Mouse (Mus musculus): ENCODE measurements around the gene Tectb.
"Not testable (repeated sequence)": the region's sequence is repeated elsewhere in the genome, so short reads cannot be mapped to it uniquely, and the experiment has no call there.

Gene Tectb

GRCm38 (mm10) chr19:55180433-55180832, at the start of gene Tectb:
Gene Tectb (plus strand): TSS chr19:55180733.
- DNase-seq: no peak

GRCm38 (mm10) chr19:55131747-55132146, 48.8 kb upstream of the Tectb start:
- DNase-seq: no peak

DNA sequence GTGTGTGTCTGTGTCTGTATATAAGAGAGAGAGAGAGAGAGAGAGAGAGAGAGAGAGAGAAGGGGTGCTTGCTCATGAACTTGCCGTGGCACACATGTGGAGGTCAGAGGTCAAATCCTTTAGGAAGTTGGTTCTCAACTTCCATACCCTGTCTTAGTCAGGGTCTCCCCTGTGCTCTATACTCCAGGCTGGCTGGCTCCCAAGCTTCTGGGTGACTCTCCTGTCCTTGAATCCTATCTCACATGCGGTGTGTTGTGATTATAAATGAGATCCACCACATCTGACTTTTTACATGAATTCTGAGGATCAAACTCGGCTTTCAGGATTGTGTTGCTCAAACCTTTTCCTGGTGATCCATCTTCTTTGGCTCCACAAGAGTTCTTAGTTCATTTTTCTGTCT, 48.1 kb upstream of the Tectb start:
- DNase-seq: no peak

- no peak for DNase-seq
Measured at GRCm38 (mm10) chr19:55134521-55134920, 46.0 kb upstream of the Tectb start.

DNA sequence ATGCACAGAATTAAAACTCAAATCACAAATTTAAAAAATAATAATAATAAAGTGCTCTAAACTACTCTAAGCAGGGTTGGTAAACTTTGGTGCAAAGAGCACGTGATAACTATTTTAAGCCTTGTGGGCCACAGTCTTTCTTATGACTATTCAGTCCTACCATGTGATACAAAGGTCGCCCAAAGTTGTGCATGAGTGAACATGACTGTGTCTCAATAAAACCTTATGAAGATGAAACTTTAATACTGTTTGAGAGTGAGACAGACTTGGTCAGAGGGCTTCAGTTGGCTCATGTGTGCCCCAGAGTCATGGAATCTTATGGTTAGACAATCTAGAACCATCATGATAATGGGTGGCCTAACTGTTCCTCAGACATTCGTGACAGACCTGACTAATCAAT, 44.6 kb upstream of the Tectb start:
- DNase-seq: no peak

GRCm38 (mm10) chr19:55136693-55137427, 43.7 kb upstream of the Tectb start:
- DNase-seq: no peak

GRCm38 (mm10) chr19:55137884-55138283, 42.6 kb upstream of the Tectb start:
- no peak for DNase-seq

GRCm38 (mm10) chr19:55138506-55138905, 42.0 kb upstream of the Tectb start:
- no peak for DNase-seq

DNA sequence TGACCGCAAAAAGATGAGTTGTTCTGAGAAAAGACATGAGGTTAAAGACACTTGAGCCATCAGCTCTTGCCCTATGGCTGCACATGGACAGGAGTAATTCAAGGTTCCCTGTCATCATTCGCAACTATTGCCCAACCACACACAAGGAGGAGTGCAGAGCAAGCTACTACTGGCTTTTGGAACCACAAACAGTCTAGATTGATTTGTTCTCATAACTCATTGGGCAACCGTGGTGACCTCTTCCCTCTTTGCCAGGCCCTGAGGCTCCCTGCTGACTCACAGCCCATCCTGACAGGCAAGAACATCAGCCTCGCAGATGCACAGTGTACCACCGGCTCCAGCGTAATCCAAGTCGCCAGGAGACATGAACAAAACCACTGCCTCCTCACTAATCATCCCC, 41.2 kb upstream of the Tectb start:
- no peak for DNase-seq

DNA sequence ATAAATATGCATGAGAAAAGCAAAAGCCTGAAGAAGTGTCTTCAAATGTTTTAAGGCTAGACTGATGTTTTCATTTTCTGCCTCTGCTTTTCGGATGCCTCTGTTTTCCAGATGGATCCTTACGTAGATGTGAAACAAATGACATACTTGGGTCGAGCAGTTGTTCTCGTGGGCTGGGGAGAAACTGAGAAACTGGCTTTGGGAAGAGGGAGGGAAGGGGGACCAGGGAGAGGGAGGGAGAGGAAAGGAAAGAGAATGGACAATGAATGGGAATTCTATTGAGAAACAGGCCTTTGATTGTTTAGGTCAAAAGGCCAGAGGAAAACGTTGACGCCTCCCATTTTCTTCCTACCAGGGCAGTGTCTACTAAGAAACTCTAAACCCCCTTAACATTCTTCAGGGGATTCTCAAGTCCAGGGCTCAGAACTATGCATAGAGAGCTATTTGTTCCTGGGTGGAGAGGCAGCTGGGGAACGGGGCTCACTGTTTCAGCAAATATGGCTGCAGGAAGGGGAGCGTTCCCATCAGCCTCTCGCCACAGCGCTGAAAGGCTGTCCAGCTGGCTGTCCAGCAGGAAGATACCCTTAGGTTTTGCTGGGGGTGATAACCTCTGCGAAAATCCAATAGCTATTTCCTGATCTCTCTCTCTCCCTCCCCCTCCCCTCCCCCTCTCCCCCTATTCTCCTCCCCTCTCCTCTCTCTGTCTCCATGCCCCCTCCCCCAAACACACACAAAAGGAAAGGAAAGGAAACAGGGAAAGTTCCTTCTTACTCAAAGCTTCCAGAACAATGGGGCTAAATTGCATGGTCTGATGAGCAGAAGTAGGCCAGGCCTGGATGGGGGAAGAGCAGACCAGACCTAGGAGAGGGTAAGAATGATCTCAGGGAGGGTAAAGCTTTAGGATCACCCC, 36.9 kb upstream of the Tectb start:
- no peak for DNase-seq

- no peak for DNase-seq
Measured at GRCm38 (mm10) chr19:55144691-55145090, 35.8 kb upstream of the Tectb start.

DNA sequence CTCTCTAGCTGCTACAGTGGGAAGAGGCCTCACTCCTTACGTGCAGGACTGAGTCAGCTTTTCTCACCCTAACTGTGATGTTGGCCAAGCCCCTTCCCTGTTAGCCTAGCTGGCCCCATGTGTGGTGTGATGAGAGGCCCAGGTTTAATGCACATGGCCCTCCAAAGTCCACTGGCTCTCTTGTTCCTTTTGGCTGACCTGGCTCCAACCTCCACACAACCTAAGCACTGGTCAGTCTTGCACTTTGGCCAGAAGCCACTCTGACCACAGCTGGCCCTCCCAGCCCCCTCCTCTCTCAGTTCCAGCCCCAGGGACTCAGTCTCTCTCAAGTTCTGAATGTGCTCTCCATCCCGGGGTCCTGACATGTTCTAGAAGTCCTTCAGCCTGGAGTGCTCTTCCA, 35.4 kb upstream of the Tectb start:
- DNase-seq: no peak

DNA sequence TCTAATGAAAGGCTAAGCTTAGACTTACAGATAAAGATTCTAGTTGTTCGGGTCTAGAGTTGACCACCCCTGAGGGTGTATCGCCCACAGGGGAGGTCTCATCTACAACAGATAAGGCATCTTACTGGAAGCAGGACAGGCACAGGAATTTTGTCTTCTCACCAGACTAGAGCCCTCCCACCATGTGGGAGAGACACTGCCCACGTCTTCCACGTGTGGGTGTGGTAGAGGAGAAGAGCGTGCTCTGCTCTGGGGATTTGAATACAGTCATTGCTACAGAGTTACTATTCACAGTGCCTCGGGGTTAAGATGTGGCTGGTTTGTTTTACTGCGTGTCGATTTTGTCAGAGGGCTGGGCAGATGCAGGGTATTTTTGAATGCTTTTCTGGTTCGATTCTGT, 33.0 kb upstream of the Tectb start:
- no peak for DNase-seq

DNA sequence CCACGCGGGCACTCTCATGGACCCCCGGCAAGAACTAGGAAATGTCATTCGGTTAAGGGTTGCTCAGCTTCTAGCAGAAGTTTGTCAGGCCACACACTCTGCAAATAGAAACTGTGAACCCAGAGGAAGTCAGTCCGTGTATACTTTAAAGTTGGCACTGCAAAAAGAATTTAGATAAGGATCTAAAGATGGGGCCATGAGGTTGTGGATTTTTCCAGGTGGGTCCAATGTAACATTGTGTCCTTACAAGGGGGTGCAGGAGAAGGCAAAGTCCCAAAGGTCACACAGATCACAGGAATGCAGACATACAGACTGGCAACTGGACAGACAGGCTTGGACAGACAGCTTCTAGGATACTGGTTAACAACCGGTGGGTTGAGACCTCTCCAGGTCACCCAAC, 32.4 kb upstream of the Tectb start:
- DNase-seq: no peak

DNA sequence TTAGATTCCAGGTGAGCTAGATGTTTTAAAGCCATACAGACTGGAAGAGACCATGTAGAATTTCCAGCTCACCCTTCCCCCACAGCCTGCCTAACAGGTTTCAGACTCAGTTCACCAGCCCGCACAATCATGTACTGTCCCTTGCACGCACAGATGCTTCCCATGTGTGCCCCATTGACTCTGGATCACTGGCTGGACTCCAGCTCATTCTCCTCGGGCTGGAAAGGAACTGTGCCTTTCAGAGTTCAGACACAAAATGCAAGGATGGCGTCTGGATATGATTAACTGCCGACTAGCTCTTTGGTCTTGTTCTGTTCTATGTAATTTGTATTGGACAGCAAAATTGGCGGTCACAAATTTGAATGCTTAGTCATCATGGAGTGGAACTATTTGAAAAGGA, 30.9 kb upstream of the Tectb start:
- no peak for DNase-seq

DNA sequence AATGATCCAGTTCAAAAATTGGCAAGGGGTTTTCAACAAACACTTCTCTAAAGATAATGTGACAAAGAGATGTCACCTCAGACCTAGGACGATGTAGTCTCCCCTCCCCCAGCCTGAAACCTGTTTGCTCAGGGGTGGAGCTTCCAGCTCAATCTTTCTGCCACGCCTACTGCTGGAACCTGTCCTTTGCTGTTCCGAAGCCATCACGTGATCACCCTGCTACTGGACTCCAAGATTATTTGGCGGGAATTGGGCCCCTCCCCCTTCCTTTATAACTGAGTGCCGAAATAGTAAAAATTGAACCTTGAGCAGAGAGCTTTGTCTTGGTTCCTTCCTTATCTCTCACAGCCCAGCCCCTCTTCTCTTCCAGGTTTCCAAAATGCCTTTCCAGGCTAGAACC, 28.3 kb upstream of the Tectb start:
- DNase-seq: not testable (repeated sequence)

DNA sequence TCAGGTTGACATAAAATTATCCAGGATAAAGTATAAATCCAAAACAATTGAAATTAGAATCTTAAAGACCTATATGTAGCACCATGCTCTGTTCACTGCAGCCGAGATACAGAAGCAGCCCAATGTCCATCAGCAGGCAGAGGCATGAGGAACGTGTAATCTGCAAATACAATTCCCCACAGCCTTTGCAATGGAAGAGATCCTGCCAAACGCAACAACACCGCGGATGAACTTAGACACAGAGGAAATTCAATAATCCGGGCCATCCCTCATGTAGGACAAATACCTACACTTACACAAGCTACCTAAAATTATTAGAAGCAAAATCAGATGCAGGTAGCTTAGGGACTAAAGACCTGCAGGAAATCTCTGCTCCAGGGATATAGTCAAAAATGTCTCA, 27.6 kb upstream of the Tectb start:
- no peak for DNase-seq

DNA sequence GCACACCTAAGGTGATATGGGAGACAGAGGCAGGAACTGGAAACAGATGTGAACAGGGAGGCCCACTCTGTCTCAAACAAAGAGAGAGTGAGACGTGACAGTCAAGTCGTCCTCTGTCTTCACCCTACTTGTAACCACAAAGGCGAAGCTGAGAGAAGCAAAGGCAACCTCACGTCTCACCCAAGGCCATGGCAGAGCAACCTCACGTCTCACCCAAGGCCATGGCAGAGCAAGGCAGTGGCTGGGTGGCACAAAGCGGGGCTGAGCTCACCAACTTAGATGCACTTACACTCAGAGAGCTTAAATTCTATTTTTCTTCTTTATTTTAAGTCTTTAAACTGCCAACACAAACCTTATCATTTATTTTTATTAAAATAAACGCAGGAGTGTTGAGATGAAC, 23.5 kb upstream of the Tectb start:
- DNase-seq: no peak

- DNase-seq: no peak
Measured at GRCm38 (mm10) chr19:55158606-55159005, 21.9 kb upstream of the Tectb start.

DNA sequence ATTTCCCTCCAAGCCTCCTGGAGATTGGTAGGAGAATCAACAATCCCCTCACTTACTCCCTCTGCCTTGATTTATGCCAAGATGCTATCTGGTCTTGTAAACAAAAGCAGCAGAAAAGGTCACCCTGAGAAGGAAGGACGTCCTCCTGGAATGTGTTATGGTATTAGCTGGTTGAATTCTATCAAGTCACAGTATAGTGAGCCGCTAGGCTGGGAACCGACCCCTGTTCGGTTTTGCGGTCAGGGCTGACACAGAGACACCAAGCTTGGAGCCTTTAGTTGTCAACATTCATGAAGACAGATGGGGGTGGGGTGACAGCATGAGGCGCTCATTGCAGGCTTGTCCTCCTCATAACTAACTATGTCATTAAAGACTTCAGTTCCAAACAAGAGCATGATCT, 20.7 kb upstream of the Tectb start:
- no peak for DNase-seq

DNA sequence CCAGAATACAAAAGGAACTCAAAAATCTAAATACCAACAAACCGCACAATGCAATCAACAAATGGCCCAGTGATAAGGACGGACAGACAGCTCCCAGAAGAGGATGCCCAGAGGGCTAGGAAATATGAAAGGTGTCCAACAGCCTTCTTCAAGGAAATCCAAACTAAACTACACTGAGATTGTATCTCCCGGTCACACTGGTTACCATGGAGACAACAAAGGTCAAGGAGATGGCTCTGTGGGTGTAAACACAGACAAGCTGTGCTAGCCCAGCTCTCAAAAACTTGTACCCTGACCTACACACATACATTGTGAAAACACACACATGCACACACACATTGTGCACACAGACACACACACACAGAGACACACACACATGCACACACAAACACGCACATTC, 18.3 kb upstream of the Tectb start:
- no peak for DNase-seq

- DNase-seq: no peak
Measured at GRCm38 (mm10) chr19:55164162-55164561, 16.4 kb upstream of the Tectb start.

GRCm38 (mm10) chr19:55165183-55165865, 15.2 kb upstream of the Tectb start:
- no peak for DNase-seq

GRCm38 (mm10) chr19:55165954-55166353, 14.6 kb upstream of the Tectb start:
- DNase-seq: no peak
